Mouse (Mus musculus): ENCODE measurements around the gene Gm3045. TPM values are rescaled to one million over a fixed set of nuclear protein-coding genes. Genes with fewer than 3 reads are reported as not detected.

Gene Gm3045
- polyA plus RNA-seq, 1 experiment, result not detected

DNA sequence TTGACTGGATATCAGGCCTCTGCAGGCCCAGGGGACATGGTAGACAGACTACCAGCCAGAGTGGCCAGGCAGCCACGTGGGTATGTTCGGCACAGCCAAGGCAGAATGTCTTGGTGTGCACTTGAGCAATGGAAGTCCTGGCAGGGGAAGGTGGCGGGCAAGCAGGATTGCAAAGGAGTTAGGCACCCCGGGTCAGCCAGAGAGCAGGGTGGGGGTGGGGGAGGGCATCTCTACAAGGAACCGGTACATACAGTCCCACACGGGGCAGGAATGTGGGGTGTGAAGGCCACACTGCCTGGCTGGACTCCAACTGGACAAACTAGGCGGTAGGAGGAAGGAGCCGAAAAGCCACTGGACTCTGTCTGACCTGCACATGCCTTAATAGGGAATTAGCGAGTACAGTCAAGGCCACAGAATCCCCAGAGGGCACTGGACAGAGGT, 7.9 kb downstream of the Gm3045 start:
- TF ChIP-seq CTCF (IDR thresholded peaks at IDR 0.05; ENCODE audit: extremely low read depth, insufficient read depth, low read length) (no peak), POLR2A (IDR thresholded peaks at IDR 0.05; ENCODE audit: extremely low read depth, insufficient read depth, low read length) (no peak)
- Histone ChIP-seq H3K4me3 (ENCODE audit: insufficient read depth, low read length) (no peak overlapping the region), H3K4me1 (ENCODE audit: control insufficient read depth, insufficient read depth, low read length) (no peaks in the 10 kb centered on the region; the same call in 1 of the 2 replicates), H3K27ac (ENCODE audit: insufficient read depth, low read length) (no peak overlapping the region)

DNA sequence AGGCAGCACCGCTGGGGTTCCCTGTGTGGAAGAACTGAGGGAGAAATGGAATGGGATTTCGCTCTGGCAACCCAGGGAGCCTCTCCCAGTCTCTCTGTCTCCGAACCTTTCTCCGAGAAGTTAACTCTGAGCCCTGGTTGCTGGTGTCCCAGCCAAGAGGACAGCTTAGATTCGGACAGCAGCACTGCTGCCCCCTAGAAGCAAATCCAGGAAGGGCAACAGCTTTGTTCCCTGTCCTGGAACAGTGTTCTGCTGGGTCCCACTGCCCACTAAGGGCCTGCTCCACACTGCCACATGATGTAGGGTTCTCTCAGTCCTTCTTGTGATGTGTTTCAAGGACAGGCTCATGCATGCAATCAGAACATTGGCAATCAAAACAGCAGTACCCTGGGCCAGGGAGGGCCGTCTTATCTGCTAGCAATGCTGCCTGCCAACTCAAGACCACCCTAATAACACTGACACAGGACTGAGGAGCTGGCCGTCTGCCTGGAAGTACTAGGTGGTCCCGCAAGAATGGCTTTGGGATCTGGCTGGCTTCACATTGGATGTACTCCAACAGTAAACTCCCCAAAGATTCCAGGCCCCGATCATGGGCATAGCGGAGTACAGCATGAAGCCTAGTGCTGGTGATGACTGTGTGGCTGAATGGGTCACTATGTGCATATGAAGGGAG, 9.4 kb downstream of the Gm3045 start:
- no peaks in the 10 kb centered on the region; the same call in 1 of the 2 replicates for H3K4me1 ChIP-seq (ENCODE audit: control insufficient read depth, insufficient read depth, low read length)
- H3K4me3 ChIP-seq (ENCODE audit: insufficient read depth, low read length), result no peak overlapping the region
- no peak for TF ChIP-seq POLR2A (IDR thresholded peaks at IDR 0.05; ENCODE audit: extremely low read depth, insufficient read depth, low read length)
- TF ChIP-seq CTCF (IDR thresholded peaks at IDR 0.05; ENCODE audit: extremely low read depth, insufficient read depth, low read length), result no peak
- no peak overlapping the region for H3K27ac ChIP-seq (ENCODE audit: insufficient read depth, low read length)

DNA sequence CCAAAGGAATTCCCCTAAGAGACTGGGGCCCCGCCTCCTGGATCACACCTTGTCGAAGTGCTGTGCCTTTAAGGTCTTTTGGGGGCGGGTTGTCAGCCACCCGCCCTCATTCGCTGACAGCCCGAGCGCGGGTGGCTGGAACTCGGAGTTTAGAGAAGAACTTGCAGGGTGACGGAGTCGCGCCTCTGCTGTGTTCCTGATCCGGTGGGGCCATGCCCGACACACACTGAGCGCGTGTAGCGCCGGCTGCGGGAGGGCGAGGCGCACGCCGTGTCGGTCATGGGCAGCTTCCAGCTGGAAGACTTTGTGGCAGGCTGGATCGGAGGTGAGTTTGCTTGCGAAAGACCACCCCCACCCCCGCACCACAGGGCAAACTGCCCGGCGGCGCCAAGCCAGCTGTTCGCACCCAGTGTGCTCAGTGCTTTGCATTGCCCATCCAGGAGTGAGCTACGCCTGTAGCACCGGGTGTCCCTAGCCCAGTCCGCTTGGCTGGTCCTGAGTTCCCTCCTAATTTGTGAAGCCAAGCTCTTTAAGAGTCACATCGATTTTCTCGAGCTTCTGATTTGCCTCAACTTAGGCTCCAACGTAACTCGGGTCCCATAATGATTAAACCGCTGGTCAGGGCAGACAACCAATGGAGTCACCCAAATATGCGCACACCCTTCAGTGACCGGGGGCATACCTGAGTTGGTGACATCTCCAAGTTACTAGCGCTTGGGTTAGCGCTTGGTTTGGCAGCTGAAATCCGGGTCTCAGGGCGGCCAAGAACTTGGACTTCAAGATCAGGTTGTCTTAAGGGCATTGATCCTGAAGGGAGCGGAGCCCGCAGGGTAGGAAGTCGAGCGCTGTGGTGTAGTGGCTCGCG, 12.0 kb downstream of the Gm3045 start, which contains the start of gene Slc25a48:
Gene Slc25a48 (plus strand): TSS at position 145 of the 865 bp plus-strand sequence.
- TF ChIP-seq POLR2A (IDR thresholded peaks at IDR 0.05; ENCODE audit: extremely low read depth, insufficient read depth, low read length) (no peak), CTCF (IDR thresholded peaks at IDR 0.05; ENCODE audit: extremely low read depth, insufficient read depth, low read length) (no peak)
- no peaks in the 10 kb centered on the region; the same call in 1 of the 2 replicates for H3K4me1 ChIP-seq (ENCODE audit: control insufficient read depth, insufficient read depth, low read length)
- no peak within 1 kb of the TSS for H3K4me3 ChIP-seq (ENCODE audit: insufficient read depth, low read length)
- H3K27ac ChIP-seq (ENCODE audit: insufficient read depth, low read length), result no peak within 1 kb of the TSS

DNA sequence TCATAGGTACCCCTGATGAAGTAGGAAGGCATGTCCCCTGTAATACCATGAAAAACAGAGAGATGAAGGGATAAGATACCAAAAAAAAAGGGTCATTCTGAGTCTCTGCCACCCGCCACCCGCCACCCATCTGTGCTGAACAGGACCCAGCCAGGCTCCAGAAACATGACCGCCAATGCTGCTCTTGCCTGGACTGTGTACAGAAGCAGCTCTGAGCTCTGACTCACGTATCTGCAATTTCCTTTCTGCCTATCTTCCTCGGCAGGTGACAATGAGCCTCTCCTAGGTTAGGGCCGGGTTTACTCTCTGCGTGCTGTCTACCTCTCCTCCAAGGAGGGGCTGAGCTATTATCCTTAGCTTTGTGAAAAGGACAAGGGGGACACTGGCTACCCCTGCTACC, 17.0 kb downstream of the Gm3045 start:
- no peak overlapping the region for H3K4me3 ChIP-seq (ENCODE audit: insufficient read depth, low read length)
- TF ChIP-seq CTCF (IDR thresholded peaks at IDR 0.05; ENCODE audit: extremely low read depth, insufficient read depth, low read length), result no peak
- no peak for TF ChIP-seq POLR2A (IDR thresholded peaks at IDR 0.05; ENCODE audit: extremely low read depth, insufficient read depth, low read length)
- H3K27ac ChIP-seq (ENCODE audit: insufficient read depth, low read length), result no peak overlapping the region
- no peaks in the 10 kb centered on the region for H3K4me1 ChIP-seq (ENCODE audit: control insufficient read depth, insufficient read depth, low read length)

DNA sequence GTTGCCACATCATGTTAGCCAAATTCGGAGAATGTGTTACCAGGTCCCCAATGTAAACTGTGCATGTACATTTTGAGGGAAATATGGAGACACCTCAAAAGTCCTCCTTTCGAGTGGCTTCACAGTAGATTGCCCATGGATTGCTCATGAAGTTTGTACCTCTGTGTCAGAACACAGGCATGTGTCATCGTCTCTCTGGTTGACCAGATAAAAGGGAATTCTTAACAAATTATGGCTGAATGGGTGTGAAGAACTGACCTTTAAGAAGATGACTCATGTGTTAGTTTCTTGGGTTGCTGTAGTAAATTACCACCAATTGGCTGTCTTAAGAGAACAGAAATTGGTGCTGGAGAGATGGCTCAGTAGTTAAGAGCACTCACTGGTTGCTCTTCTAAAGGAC, 17.7 kb downstream of the Gm3045 start:
- H3K4me3 ChIP-seq (ENCODE audit: insufficient read depth, low read length), result no peak overlapping the region
- H3K27ac ChIP-seq (ENCODE audit: insufficient read depth, low read length), result no peak overlapping the region
- no peaks in the 10 kb centered on the region for H3K4me1 ChIP-seq (ENCODE audit: control insufficient read depth, insufficient read depth, low read length)
- no peak for TF ChIP-seq POLR2A (IDR thresholded peaks at IDR 0.05; ENCODE audit: extremely low read depth, insufficient read depth, low read length)
- no peak for TF ChIP-seq CTCF (IDR thresholded peaks at IDR 0.05; ENCODE audit: extremely low read depth, insufficient read depth, low read length)

DNA sequence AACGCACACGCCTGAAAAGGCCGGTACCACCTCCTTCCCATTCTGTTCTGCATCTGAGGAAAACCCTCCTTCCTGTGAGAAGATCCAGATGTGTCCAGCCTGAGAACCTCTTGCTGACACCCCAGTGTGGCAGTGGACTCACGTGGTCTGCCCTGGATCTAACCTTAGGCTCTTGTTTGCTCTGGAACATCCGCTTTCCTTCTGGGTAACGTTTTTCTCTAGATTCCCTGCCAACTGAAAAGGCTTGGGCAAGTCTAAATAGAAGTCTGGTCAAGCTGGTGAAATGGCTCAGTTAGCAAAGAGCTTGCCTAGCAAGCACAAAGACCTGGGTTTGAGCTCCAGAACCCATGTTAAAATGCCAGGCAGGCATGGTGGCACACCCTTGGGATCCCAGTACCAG, 18.6 kb downstream of the Gm3045 start:
- no peak overlapping the region for H3K4me3 ChIP-seq (ENCODE audit: insufficient read depth, low read length)
- no peak for TF ChIP-seq POLR2A (IDR thresholded peaks at IDR 0.05; ENCODE audit: extremely low read depth, insufficient read depth, low read length)
- TF ChIP-seq CTCF (IDR thresholded peaks at IDR 0.05; ENCODE audit: extremely low read depth, insufficient read depth, low read length), result no peak

DNA sequence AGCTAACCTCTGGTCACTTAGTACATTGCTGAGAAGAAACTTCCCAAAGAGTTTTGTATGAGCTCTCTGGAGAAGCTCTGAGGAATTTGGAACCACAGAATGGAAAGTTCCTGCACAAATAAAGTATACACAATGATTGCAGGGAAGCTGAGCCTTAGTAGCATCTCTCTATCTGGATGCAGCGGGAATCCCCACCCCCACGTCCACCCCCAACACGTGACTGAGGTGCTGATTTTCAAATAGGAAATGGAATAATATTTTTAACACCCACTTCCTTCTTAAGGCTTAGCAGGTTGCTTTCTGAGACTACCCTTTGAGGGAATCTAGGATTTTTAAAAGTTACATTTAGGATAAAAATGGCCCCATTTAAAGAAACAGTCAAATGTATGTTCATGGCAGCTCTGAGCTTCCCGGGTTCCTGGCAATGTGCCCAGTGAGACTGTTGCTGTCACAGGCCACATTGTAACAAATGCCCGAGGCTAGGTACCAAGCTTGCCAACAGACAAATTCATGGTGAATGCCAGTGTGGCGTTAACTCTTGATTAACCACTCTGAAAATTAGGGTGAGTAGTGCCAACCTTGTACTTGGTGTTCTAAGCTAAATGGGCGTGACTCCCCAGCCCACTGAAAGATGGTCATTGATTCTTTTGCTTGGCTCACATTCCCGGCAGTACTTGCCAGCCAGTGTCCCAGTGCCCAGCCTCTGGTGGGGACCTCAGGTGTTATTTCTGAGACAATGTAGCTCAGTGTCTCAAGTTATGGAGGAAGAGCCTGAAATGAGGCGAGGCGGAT, 23.0 kb downstream of the Gm3045 start:
- no peak for TF ChIP-seq CTCF (IDR thresholded peaks at IDR 0.05; ENCODE audit: extremely low read depth, insufficient read depth, low read length)
- TF ChIP-seq POLR2A (IDR thresholded peaks at IDR 0.05; ENCODE audit: extremely low read depth, insufficient read depth, low read length), result no peak

More for the DNA sequence above, 18.6 kb downstream of the Gm3045 start:
- Histone ChIP-seq H3K27ac (ENCODE audit: insufficient read depth, low read length) (no peak overlapping the region), H3K4me1 (ENCODE audit: control insufficient read depth, insufficient read depth, low read length) (peaks cover 2% of the 10 kb centered on the region; the same call in 1 of the 2 replicates)

DNA sequence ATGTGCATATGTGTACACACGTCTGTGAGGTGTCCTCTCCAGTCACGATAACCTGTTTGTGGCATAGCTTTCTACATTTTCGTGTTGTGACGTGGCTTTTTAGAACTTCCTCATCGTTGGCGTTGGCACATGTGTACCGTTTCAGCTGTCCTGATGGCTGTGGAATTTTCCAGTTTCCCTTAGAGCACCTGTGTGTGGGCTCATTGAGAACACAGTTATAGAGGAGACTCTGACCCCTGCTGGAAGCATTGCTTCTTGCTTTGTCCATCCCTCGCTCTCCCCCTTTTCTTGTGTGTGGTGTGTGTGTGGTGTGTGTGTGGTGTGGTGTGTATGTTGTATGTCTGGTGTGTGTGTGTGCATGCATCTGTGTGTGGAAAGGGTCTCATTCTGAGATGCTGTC, 23.6 kb downstream of the Gm3045 start:
- H3K4me3 ChIP-seq (ENCODE audit: insufficient read depth, low read length), result no peak overlapping the region
- TF ChIP-seq POLR2A (IDR thresholded peaks at IDR 0.05; ENCODE audit: extremely low read depth, insufficient read depth, low read length), result no peak
- no peak for TF ChIP-seq CTCF (IDR thresholded peaks at IDR 0.05; ENCODE audit: extremely low read depth, insufficient read depth, low read length)
- no peak overlapping the region for H3K27ac ChIP-seq (ENCODE audit: insufficient read depth, low read length)

More for the DNA sequence above, 23.0 kb downstream of the Gm3045 start:
- no peak overlapping the region for H3K4me3 ChIP-seq (ENCODE audit: insufficient read depth, low read length)
- H3K27ac ChIP-seq (ENCODE audit: insufficient read depth, low read length), result no peak overlapping the region
- peaks cover 2% of the 10 kb centered on the region; the same call in 1 of the 2 replicates for H3K4me1 ChIP-seq (ENCODE audit: control insufficient read depth, insufficient read depth, low read length)

DNA sequence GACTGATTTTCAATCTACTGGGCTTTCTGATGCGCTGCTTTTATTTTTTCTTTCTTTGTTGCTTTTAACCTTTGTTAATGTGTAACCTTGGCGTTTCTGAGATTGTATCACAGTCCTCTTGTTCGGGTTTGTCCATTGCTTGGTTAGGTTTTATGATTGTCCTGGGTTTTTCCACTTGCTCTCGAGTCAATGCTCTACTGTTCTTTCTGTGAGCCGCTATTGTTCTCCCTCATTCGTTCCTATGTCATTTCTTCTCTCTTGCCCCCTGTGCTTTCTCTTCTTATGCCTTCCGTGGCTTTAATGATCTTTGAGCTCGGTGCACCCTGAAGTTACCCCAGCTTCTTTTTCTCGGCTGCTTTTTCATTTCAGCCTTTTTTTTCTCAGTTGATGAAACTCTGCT, 31.6 kb downstream of the Gm3045 start:
- H3K4me1 ChIP-seq (ENCODE audit: control insufficient read depth, insufficient read depth, low read length), result no peaks in the 10 kb centered on the region
- peak overlapping the region; percentile 81 for H3K27ac ChIP-seq (ENCODE audit: insufficient read depth, low read length)
- TF ChIP-seq CTCF (IDR thresholded peaks at IDR 0.05; ENCODE audit: extremely low read depth, insufficient read depth, low read length) (no peak), POLR2A (IDR thresholded peaks at IDR 0.05; ENCODE audit: extremely low read depth, insufficient read depth, low read length) (no peak)
- no peak overlapping the region for H3K4me3 ChIP-seq (ENCODE audit: insufficient read depth, low read length)

More for the DNA sequence above, 23.6 kb downstream of the Gm3045 start:
- H3K4me1 ChIP-seq (ENCODE audit: control insufficient read depth, insufficient read depth, low read length), result peaks cover 2% of the 10 kb centered on the region; the same call in 1 of the 2 replicates
